Mouse (Mus musculus) liver, embryonic 11.5 days (tissue): ENCODE measurements around the gene Snx3. TPM values are rescaled to one million over a fixed set of nuclear protein-coding genes. Genes with fewer than 3 reads are reported as not detected.

Experiments used
- ATAC-seq: fragments of 200-750 bp; cut with Nextera tagmentation; replicated peaks from 2 replicates; pipeline ENCODE4 v1.8.0; 2017; ENCODE audit warnings: moderate number of reproducible peaks, mild to moderate bottlenecking, moderate TSS enrichment, moderate library complexity; ENCODE audit not compliant: low FRiP score
- DNase-seq: peaks from one replicate; pipeline ENCODE4 v3.0.0-alpha.2; 2017; ENCODE audit warnings: low spot score
- H3K27ac ChIP-seq: fragments of 300-500 bp; sonication (generic); 2 replicates; pipeline ENCODE4 v1.5.1; 2014; ENCODE audit warnings: mild to moderate bottlenecking, low read depth, low read length, control low read depth
- H3K27me3 ChIP-seq: fragments of 300-500 bp; sonication (generic); replicated peaks from 2 replicates; pipeline ENCODE4 v1.6.1; 2014; ENCODE audit warnings: low read length, mixed read lengths; ENCODE audit not compliant: control insufficient read depth, insufficient read depth
- H3K36me3 ChIP-seq: fragments of 300-500 bp; sonication (generic); 2 replicates; pipeline ENCODE4 v1.6.1; 2014; ENCODE audit warnings: mild to moderate bottlenecking, low read length, moderate library complexity, mixed read lengths; ENCODE audit not compliant: control insufficient read depth, insufficient read depth
- H3K4me1 ChIP-seq: fragments of 300-500 bp; sonication (generic); replicated peaks from 2 replicates; pipeline ENCODE4 v1.6.1; 2014; ENCODE audit warnings: low read length, mixed read lengths; ENCODE audit not compliant: control insufficient read depth, insufficient read depth
- H3K4me2 ChIP-seq: fragments of 300-500 bp; sonication (generic); 2 replicates; pipeline ENCODE4 v1.6.1; 2014; ENCODE audit warnings: mild to moderate bottlenecking, control low read depth, moderate library complexity
- H3K4me3 ChIP-seq: fragments of 300-500 bp; sonication (generic); 2 replicates; pipeline ENCODE4 v1.5.1; 2014; ENCODE audit warnings: low read depth, low read length, control low read depth
- H3K9ac ChIP-seq: fragments of 300-500 bp; sonication (generic); 2 replicates; pipeline ENCODE4 v1.6.1; 2014; ENCODE audit warnings: low read depth, low read length, control low read depth
- H3K9me3 ChIP-seq: fragments of 300-500 bp; sonication (generic); 2 replicates; pipeline ENCODE4 v1.6.1; 2016; ENCODE audit warnings: low read length, inconsistent platforms, mixed read lengths; ENCODE audit not compliant: control insufficient read depth
- WGBS: fragments of 180-500 bp; shearing (Covaris S2); extraction: QIAGEN DNeasy Blood & Tissue Kit; methylation state at CpG from one replicate; pipeline ENCODE4 v1.1.7; 2014; 5-methylcytosine and 5-hydroxymethylcytosine counted together
- polyA plus RNA-seq: library from polyadenylated mRNA; unstranded; fragments of >200 nt; fragmentation: Nextera tagmentation; extraction: Ambion mirVana; gene quantifications from 2 replicates; pipeline ENCODE4 v1.2.1, GENCODE M21; 2014

Snx3 gene
- polyA plus RNA-seq, 1 experiment from 2014 or later = 355 TPM

DNA sequence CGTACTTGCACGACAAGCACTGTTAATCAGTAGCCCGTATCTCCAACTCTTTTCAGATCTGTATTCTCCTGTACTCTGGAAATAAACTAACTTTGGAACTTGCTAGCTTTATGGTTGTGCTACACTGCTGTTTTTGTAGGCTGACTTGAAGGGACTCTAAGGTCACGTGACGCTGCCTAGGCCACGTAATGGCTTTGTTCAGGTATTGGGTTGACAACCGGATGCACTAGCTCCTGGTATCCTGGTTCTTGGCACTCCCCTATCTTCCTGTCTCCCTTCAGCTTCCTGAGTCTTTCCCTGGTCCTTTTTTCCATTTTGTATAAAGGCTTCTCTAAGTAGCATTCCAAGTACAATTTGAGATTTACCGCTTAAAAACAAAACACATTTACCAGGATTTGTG lies 1.2 kb upstream of the Snx3 start:
- Histone ChIP-seq H3K4me3 (no peak overlapping the region), H3K27me3 (no peaks in the 10 kb centered on the region), H3K4me2 (no peak overlapping the region; the same call in 1 of the 2 replicates), H3K9ac (no peak overlapping the region; the same call in 1 of the 2 replicates), H3K36me3 (no peaks in the 10 kb centered on the region; the same call in 1 of the 2 replicates), H3K27ac (peak overlapping the region; percentile 98), H3K4me1 (peaks cover 16% of the 10 kb centered on the region), H3K9me3 (no peaks in the 10 kb centered on the region)
- WGBS = 91% methylated on average over 8 of the region's 8 CpGs
- ATAC-seq = no peak
- no peak for DNase-seq

- 83% methylated on average over 5 of the region's 5 CpGs for WGBS
- ATAC-seq (no peak), DNase-seq (no peak)
- Histone ChIP-seq H3K9me3 (no peaks in the 10 kb centered on the region), H3K36me3 (no peaks in the 10 kb centered on the region; the same call in 1 of the 2 replicates), H3K9ac (peak overlapping the region; percentile 46; the same call in 1 of the 2 replicates), H3K4me3 (peak overlapping the region; percentile 95), H3K27me3 (no peaks in the 10 kb centered on the region), H3K4me2 (peak overlapping the region; percentile 90), H3K27ac (peak overlapping the region; percentile 98), H3K4me1 (peaks cover 16% of the 10 kb centered on the region)
Observed at GRCm38 (mm10) chr10:42501161-42501560, 669 bp upstream of the Snx3 start.

GRCm38 (mm10) chr10:42502349-42503111 lies 700 bp downstream of the Snx3 start:
- H3K9ac ChIP-seq = peak overlapping the region; percentile 99
- no peaks in the 10 kb centered on the region for H3K9me3 ChIP-seq
- peaks cover 16% of the 10 kb centered on the region for H3K4me1 ChIP-seq
- peak overlapping the region; percentile 95 for H3K4me3 ChIP-seq
- WGBS = under 1% methylated on average over 53 of the region's 55 CpGs
- H3K27ac ChIP-seq = peak overlapping the region; percentile 98
- DNase-seq = no peak
- H3K27me3 ChIP-seq = no peaks in the 10 kb centered on the region
- peak; percentile 48 for ATAC-seq
- H3K4me2 ChIP-seq = peak overlapping the region; percentile 90
- H3K36me3 ChIP-seq = no peaks in the 10 kb centered on the region; the same call in 1 of the 2 replicates

GRCm38 (mm10) chr10:42504096-42504710 lies 2.4 kb downstream of the Snx3 start:
- no peaks in the 10 kb centered on the region for H3K27me3 ChIP-seq
- H3K4me2 ChIP-seq = peak overlapping the region; percentile 90
- ATAC-seq = no peak
- H3K9ac ChIP-seq = no peak overlapping the region
- 74% methylated on average over 10 of the region's 10 CpGs for WGBS
- H3K4me3 ChIP-seq = 0 out of 2 replicates have a peak overlapping the region, but pooled peaks have one; percentile 22
- no peak overlapping the region; the same call in 1 of the 2 replicates for H3K27ac ChIP-seq
- H3K4me1 ChIP-seq = peaks cover 16% of the 10 kb centered on the region
- no peak for DNase-seq
- H3K36me3 ChIP-seq = no peaks in the 10 kb centered on the region; the same call in 1 of the 2 replicates
- H3K9me3 ChIP-seq = no peaks in the 10 kb centered on the region

DNA sequence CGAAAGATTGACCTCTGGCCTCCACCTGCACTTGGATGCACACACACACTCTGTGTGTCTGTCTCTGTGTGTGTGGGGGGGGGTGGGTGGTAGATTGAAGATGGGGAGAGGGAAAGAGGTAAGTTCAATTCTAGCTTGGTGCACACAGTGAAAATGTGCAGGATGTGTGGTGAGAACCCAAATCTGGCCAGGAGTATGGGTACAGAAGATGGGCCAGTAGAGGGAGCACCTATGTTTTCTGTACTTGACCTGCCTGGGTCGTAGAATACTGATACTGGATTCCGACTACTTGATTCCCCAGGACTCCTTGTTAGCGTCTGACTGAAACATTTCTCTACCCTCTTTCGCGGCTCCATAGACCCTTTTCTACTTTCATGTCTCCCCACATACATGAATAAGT lies 8.3 kb downstream of the Snx3 start:
- H3K27ac ChIP-seq = no peak overlapping the region

DNA sequence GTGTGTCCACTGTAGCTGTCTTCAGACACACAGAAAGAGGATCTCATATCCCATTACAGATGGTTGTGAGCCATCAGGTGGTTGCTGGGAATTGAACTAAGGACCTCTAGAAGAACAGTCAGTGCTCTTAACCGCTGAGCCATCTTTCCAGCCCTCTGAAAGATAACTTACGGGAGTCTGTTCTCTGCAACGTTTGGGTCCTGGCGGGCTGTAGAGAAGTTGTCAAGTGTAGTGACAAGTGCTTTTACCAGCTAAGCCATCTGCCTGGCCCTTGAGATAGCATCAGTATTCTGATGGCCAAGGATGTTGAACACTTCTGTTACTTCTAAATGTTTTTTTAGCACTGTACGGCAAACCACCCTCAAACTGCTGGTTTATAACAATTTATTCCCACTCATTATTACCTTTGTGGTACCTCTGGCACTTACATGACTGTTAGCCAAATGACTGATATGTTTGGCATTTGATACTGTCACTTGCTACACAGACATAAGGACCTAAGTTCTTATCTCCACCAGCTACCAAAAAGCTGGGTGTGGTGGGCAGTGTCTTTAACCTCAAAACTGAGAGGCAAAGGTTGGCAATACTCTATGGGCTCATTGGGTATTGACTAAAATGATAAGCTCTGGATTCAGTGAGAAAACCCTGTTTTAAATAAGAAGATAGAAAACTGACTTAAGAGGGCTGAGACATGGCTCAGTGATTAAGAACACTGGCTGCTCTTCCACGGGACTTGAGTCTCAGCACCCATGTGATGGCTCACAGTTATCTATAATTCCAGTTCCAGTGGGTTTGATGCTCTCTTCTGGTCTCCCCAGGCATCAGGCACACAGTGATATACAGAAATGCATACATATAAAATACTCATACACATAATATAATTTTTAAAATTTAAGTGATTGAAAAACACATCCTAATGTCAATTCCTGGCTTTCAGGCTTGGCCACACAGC lies 9.6 kb downstream of the Snx3 start:
- Histone ChIP-seq H3K4me2 (peak overlapping the region; percentile 29), H3K4me1 (peaks cover 22% of the 10 kb centered on the region), H3K36me3 (no peaks in the 10 kb centered on the region; the same call in 1 of the 2 replicates), H3K27me3 (no peaks in the 10 kb centered on the region), H3K9ac (no peak overlapping the region), H3K4me3 (no peak overlapping the region), H3K27ac (peak overlapping the region; percentile 80), H3K9me3 (no peaks in the 10 kb centered on the region)
- DNase-seq = no peak
- ATAC-seq = peak; percentile 91
- WGBS = 52% methylated on average over 6 of the region's 6 CpGs

More for the DNA sequence above, 8.3 kb downstream of the Snx3 start:
- Histone ChIP-seq H3K4me1 (peaks cover 16% of the 10 kb centered on the region), H3K36me3 (no peaks in the 10 kb centered on the region; the same call in 1 of the 2 replicates), H3K4me3 (no peak overlapping the region), H3K9me3 (no peaks in the 10 kb centered on the region), H3K9ac (no peak overlapping the region), H3K27me3 (no peaks in the 10 kb centered on the region), H3K4me2 (no peak overlapping the region)
- ATAC-seq = no peak
- WGBS = 84% methylated on average over 6 of the region's 6 CpGs
- no peak for DNase-seq

DNA sequence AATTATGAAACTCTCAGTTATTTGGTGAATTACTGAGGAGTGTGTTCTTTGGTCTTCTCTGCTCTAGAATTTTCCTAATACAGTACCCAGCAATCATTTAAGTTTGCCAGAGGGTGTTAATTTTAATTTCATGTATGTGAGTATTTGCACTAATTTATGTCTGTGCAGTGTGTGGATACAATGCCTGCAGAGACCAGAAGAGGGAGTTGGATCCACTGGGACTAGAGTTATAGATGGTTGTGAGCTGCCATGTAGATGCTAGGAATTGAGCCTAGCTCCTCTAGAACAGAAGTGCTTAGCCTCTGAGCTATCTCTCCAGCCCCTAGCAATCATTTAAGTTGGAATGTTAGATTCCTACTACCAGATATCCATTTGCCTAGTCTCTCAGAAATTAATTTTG lies 12.3 kb downstream of the Snx3 start:
- DNase-seq (no peak), ATAC-seq (no peak)
- Histone ChIP-seq H3K4me2 (no peak overlapping the region), H3K9me3 (no peaks in the 10 kb centered on the region), H3K9ac (no peak overlapping the region), H3K36me3 (no peaks in the 10 kb centered on the region; the same call in 1 of the 2 replicates), H3K4me1 (peaks cover 40% of the 10 kb centered on the region), H3K27me3 (no peaks in the 10 kb centered on the region), H3K27ac (no peak overlapping the region), H3K4me3 (no peak overlapping the region)

- peak; percentile 62 for ATAC-seq
- peak overlapping the region; percentile 35 for H3K27ac ChIP-seq
- H3K27me3 ChIP-seq = no peaks in the 10 kb centered on the region
- H3K9ac ChIP-seq = no peak overlapping the region
- H3K4me1 ChIP-seq = peaks cover 42% of the 10 kb centered on the region
- no peak overlapping the region for H3K4me3 ChIP-seq
- WGBS = 64% methylated on average over 8 of the region's 8 CpGs
- no peaks in the 10 kb centered on the region for H3K36me3 ChIP-seq
- no peak for DNase-seq
- peak overlapping the region; percentile 20 for H3K4me2 ChIP-seq
- no peaks in the 10 kb centered on the region for H3K9me3 ChIP-seq
Observed at GRCm38 (mm10) chr10:42518363-42518762, 16.5 kb downstream of the Snx3 start.
